Mouse (Mus musculus) lung, postnatal 0 days (tissue): ENCODE measurements around the gene Tns4. TPM values are rescaled to one million over a fixed set of nuclear protein-coding genes. Genes with fewer than 3 reads are reported as not detected.

Source experiments
- ATAC-seq: fragments of 200-750 bp; cut with Nextera tagmentation; 2 replicates; pipeline ENCODE4 v1.8.0; 2017; ENCODE audit warnings: moderate library complexity
- DNase-seq: peaks from one replicate; pipeline ENCODE4 v3.0.0-alpha.2; 2016; ENCODE audit warnings: low spot score
- H3K27ac ChIP-seq: fragments of 300-500 bp; sonication (generic); 2 replicates; pipeline ENCODE4 v1.5.1; 2014; ENCODE audit warnings: antibody characterized with exemption, mild to moderate bottlenecking, low read length, mixed read lengths
- H3K27me3 ChIP-seq: fragments of 300-500 bp; sonication (generic); replicated peaks from 2 replicates; pipeline ENCODE4 v1.6.1; 2014; ENCODE audit warnings: low read length, mixed read lengths; ENCODE audit not compliant: insufficient read depth
- H3K36me3 ChIP-seq: fragments of 300-500 bp; sonication (generic); 2 replicates; pipeline ENCODE4 v1.6.1; 2014; ENCODE audit warnings: low read length, mixed read lengths; ENCODE audit not compliant: insufficient read depth
- H3K4me1 ChIP-seq: fragments of 300-500 bp; sonication (generic); 2 replicates; pipeline ENCODE4 v1.6.1; 2014; ENCODE audit warnings: antibody characterized with exemption, low read depth, low read length, mixed read lengths; ENCODE audit not compliant: insufficient read depth
- H3K4me2 ChIP-seq: fragments of 300-500 bp; sonication (generic); replicated peaks from 2 replicates; pipeline ENCODE4 v1.6.1; 2014; ENCODE audit warnings: low read depth, mild to moderate bottlenecking, low read length, moderate library complexity, mixed read lengths
- H3K4me3 ChIP-seq: fragments of 300-500 bp; sonication (generic); 2 replicates; pipeline ENCODE4 v1.5.1; 2014; ENCODE audit warnings: low read depth, low read length
- H3K9ac ChIP-seq: fragments of 300-500 bp; sonication (generic); replicated peaks from 2 replicates; pipeline ENCODE4 v1.6.1; 2014; ENCODE audit warnings: low read depth, mild to moderate bottlenecking
- H3K9me3 ChIP-seq: fragments of 300-500 bp; sonication (generic); 2 replicates; pipeline ENCODE4 v1.6.1; 2016; ENCODE audit warnings: low read length, mixed read lengths
- CTCF ChIP-seq: IDR thresholded peaks from 2 replicates; pipeline ENCODE4 v1.5.1; 2016; ENCODE audit warnings: antibody characterized with exemption, mild to moderate bottlenecking
- EP300 ChIP-seq: IDR thresholded peaks from 2 replicates; pipeline ENCODE4 v1.6.1; 2016; ENCODE audit warnings: antibody characterized with exemption, mild to moderate bottlenecking, control low read depth
- WGBS: fragments of 180-500 bp; shearing (Covaris S2); extraction: QIAGEN DNeasy Blood & Tissue Kit; methylation state at CpG from one replicate; pipeline ENCODE4 v1.1.7; 2014; 5-methylcytosine and 5-hydroxymethylcytosine counted together
- polyA plus RNA-seq: library from polyadenylated mRNA; unstranded; fragments of >200 nt; fragmentation: Nextera tagmentation; extraction: Ambion mirVana; gene quantifications from 2 replicates; pipeline ENCODE4 v1.2.1, GENCODE M21; 2015

Gene Tns4
- polyA plus RNA-seq, 1 experiment from 2014 or later, result 0.24 TPM

DNA sequence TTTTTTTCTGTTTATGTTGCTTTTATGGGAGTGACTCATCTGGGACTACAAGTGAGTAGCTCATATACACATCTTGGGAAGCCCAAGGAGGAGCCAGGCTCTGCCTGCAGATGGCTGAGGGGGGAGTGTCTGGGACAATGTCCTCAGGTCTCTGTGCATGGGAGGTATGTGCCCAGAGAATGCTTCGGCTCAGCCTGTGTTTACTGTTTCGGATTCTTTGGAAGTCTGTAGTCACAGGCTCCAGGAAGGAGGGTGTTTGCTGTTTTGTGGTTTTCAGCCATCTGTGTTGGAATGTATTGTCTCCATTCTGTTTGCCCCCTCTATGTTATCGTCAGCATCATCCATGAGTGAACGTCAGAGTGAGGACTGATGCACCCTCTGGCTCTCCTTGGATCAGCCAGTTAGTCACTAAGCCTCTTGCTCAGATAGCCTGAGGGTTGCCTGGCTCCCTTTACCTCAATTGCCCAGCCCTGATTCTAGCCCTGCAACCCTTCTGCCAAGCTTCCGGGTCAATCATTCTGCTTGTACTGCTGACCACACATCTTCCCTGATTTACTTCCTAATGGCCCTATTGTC is 12.3 kb downstream of the Tns4 start:
- ATAC-seq, result peak; percentile 16; the same call in 1 of the 2 replicates

DNA sequence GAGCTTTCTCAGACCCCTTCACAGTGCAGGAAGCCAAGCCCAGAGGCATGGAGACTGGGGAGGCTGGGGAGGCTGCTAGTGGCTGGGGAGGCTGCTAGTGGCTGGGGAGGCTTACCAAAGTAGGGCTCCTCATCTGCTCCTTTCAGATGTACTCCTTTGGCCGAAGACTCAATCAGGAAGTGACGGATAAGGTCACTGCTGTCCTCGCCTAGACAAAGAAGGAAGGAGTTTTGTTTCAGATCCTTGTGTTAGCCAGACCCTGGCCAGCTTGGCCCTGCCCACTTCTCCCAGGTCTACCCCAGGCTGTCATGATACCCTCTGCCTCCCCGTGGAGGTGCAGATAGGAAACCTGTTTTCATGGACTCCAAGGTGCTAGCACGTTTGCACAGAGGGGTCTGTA is 15.3 kb downstream of the Tns4 start:
- 44% methylated on average over 5 of the region's 5 CpGs for WGBS
- H3K4me2 ChIP-seq, result no peak overlapping the region
- H3K36me3 ChIP-seq, result no peaks in the 10 kb centered on the region
- no peak overlapping the region for H3K4me3 ChIP-seq
- no peak overlapping the region for H3K9ac ChIP-seq
- ATAC-seq, result no peak
- no peak for TF ChIP-seq EP300
- no peak for TF ChIP-seq CTCF
- no peaks in the 10 kb centered on the region for H3K9me3 ChIP-seq
- no peaks in the 10 kb centered on the region for H3K4me1 ChIP-seq
- H3K27me3 ChIP-seq, result no peaks in the 10 kb centered on the region
- no peak for DNase-seq
- H3K27ac ChIP-seq, result no peak overlapping the region

More for the DNA sequence above, 12.3 kb downstream of the Tns4 start:
- Histone ChIP-seq H3K9ac (no peak overlapping the region), H3K4me3 (no peak overlapping the region), H3K9me3 (no peaks in the 10 kb centered on the region), H3K27me3 (no peaks in the 10 kb centered on the region), H3K4me1 (peaks cover 5% of the 10 kb centered on the region; the same call in 1 of the 2 replicates), H3K27ac (no peak overlapping the region), H3K4me2 (no peak overlapping the region), H3K36me3 (no peaks in the 10 kb centered on the region)
- no peak for TF ChIP-seq EP300
- TF ChIP-seq CTCF, result no peak
- peak; percentile 26 for DNase-seq
- 45% methylated on average over 5 of the region's 5 CpGs for WGBS

DNA sequence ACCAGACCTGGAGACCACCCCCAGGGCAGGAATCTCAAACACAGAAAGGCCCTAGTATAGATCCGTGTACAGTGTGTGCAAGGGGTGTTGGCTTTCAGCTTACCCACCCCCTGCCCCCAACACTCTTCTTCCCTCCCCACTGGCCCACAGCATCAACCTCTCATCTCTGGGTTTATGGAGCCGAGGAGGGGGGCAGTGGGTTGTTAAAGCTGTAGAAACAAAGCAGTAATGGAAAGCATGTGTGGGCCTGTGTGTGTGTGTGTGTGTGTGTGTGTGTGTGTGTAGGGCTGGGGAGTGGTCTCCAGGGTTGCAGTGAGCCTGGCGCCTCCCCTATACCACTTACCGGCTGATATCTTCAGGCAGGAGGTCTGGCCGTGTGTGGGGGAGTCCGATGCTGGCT is 17.2 kb downstream of the Tns4 start:
- 43% methylated on average over 6 of the region's 6 CpGs for WGBS

DNA sequence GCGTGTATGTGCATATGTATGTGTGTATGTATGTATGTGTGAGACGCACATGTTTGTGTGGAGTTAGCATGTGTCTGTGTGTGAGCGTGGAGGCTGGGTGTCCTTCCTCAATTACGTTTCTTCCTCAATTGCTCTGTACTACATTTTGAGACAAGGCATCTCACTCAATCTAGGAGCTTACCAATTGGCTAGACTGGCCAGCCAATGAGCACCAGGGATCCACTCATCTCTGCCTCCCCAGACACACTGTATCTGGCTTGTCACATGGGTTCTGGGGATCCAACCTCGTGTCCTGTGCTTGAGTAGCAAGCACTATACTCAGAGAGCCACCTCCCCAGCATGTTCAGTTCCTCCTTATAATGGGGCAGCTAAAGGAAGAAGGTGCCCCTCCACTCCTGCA is 20.7 kb downstream of the Tns4 start:
- no peak overlapping the region for H3K4me2 ChIP-seq
- H3K36me3 ChIP-seq, result no peaks in the 10 kb centered on the region
- H3K27me3 ChIP-seq, result no peaks in the 10 kb centered on the region
- no peak overlapping the region for H3K9ac ChIP-seq
- H3K4me1 ChIP-seq, result no peaks in the 10 kb centered on the region
- no peak for ATAC-seq
- no peak overlapping the region for H3K4me3 ChIP-seq
- TF ChIP-seq CTCF, result no peak
- TF ChIP-seq EP300, result no peak
- whole genome bisulfite sequencing, result 75% methylated on average over 5 of the region's 5 CpGs
- H3K9me3 ChIP-seq, result no peaks in the 10 kb centered on the region
- no peak overlapping the region for H3K27ac ChIP-seq
- DNase-seq, result no peak

More for the DNA sequence above, 17.2 kb downstream of the Tns4 start:
- Histone ChIP-seq H3K4me2 (no peak overlapping the region), H3K9me3 (no peaks in the 10 kb centered on the region), H3K4me3 (no peak overlapping the region), H3K4me1 (no peaks in the 10 kb centered on the region), H3K27me3 (no peaks in the 10 kb centered on the region), H3K9ac (no peak overlapping the region), H3K36me3 (no peaks in the 10 kb centered on the region), H3K27ac (no peak overlapping the region)
- ATAC-seq, result no peak
- no peak for DNase-seq
- TF ChIP-seq CTCF (no peak), EP300 (no peak)

GRCm38 (mm10) chr11:99067591-99067990 is 21.5 kb downstream of the Tns4 start:
- H3K4me2 ChIP-seq, result no peak overlapping the region
- H3K9ac ChIP-seq, result no peak overlapping the region
- no peak overlapping the region for H3K27ac ChIP-seq
- no peak overlapping the region for H3K4me3 ChIP-seq
- no peak for ATAC-seq
- H3K27me3 ChIP-seq, result no peaks in the 10 kb centered on the region
- 88% methylated on average over 8 of the region's 8 CpGs for WGBS
- TF ChIP-seq CTCF, result no peak
- no peak for TF ChIP-seq EP300
- H3K9me3 ChIP-seq, result no peaks in the 10 kb centered on the region
- no peak for DNase-seq
- H3K36me3 ChIP-seq, result no peaks in the 10 kb centered on the region
- H3K4me1 ChIP-seq, result no peaks in the 10 kb centered on the region

GRCm38 (mm10) chr11:99065979-99066378 is 23.1 kb downstream of the Tns4 start:
- peak; percentile 99 for TF ChIP-seq CTCF
- TF ChIP-seq EP300, result 0 out of 2 replicates have a peak, but pooled peaks have one; percentile 16
- ATAC-seq, result peak; percentile 89
- Histone ChIP-seq H3K27ac (no peak overlapping the region), H3K4me2 (no peak overlapping the region), H3K4me1 (no peaks in the 10 kb centered on the region), H3K9ac (no peak overlapping the region), H3K36me3 (no peaks in the 10 kb centered on the region), H3K27me3 (no peaks in the 10 kb centered on the region), H3K9me3 (no peaks in the 10 kb centered on the region), H3K4me3 (no peak overlapping the region)
- peak; percentile 96 for DNase-seq
- WGBS, result 14% methylated on average over 2 of the region's 2 CpGs
